Mouse (Mus musculus): Measurements from ENCODE around the gene Tlr5. TPM values are rescaled to one million over a fixed set of nuclear protein-coding genes. Genes with fewer than 3 reads are reported as not detected.
A peak's percentile ranks its signal among the peaks of the same experiment; 100 is the strongest.

Tlr5 gene
- polyA plus RNA-seq, 1 experiment from 2014 or later = 1.8 TPM

DNA sequence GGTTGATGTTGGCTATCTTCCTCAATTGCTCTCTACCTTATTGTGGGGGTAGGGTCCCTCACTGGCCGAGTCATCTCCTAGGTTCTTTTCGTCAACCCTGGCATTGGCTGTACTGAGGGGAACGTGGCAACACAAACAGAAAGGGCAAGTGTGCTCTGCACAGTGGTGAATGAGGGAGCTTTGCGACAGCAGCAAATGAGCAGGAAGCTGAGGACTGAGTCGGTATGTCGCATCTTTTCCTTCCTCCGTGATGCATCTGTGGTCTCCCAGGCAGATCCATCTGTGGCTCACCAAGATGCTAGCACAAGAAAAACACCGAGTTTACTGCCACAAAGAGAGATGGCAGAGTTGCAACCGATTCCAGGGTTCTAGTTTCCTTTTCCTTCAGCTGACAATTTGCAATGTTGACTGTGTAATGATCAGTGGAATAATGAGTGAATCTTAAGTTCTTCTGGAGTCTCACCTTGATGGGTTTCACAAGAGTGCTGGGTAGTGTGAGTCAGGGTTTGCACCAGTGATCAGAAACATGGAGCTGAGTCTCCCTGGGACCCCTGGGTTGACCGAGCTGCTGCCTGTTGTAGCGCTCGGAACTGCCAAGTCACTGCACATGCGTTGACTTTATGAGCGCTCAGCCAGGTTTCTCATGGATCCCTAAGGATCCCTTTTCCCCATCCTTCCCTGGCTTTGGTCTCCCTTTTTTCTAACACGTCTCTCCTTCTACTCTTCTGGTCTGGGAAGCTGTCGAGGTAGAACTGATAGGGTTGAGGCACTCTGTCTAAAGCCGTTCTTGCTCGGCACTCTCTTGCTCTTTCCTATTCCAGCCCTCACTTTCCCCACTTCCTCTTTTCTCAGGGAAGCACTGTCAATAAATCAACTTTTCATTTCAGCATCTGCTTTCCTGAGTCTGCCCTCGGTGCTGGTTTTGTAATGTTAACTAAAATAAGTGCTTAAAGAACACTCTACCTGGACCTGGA is 26.4 kb upstream of the Tlr5 start:
- H3K4me1 ChIP-seq = peaks cover 9% of the 10 kb centered on the region; the same call in 1 of the 2 replicates

DNA sequence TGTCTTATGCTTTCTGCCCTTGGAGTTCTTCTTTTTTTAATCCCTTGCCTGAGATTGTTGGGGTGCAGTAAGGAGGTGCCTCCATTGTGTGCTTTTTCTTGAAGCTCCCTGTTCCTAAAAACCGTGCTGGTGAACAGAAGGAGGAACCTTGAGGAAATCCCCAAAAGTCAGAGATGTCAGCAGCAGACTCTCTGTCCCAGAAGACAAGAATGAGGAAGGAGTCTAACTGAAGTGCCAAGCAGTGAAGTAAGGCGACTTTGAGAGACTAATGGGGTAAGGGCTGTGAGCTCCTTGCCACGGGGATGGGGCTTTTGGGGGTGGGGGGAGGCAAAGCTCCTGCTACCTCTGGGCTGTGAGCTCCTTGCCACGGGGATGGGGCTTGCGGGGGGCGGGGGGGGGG is 19.1 kb upstream of the Tlr5 start:
- no peak for DNase-seq (ENCODE audit: low spot score)
- no peaks in the 10 kb centered on the region for H3K9me3 ChIP-seq
- no peaks in the 10 kb centered on the region for H3K27me3 ChIP-seq (ENCODE audit: insufficient read depth, poor library complexity, severe bottlenecking)
- H3K36me3 ChIP-seq = no peaks in the 10 kb centered on the region
- H3K27ac ChIP-seq = no peak overlapping the region
- H3K4me1 ChIP-seq = no peaks in the 10 kb centered on the region
- no peak overlapping the region for H3K4me3 ChIP-seq
- WGBS = 44% methylated on average over 6 of the region's 6 CpGs

More for the DNA sequence above, 26.4 kb upstream of the Tlr5 start:
- no peaks in the 10 kb centered on the region for H3K27me3 ChIP-seq (ENCODE audit: insufficient read depth, poor library complexity, severe bottlenecking)
- H3K36me3 ChIP-seq = no peaks in the 10 kb centered on the region
- no peak overlapping the region for H3K27ac ChIP-seq
- no peak for DNase-seq (ENCODE audit: low spot score)
- no peaks in the 10 kb centered on the region for H3K9me3 ChIP-seq
- WGBS = 73% methylated on average over 19 of the region's 19 CpGs
- no peak overlapping the region for H3K4me3 ChIP-seq

DNA sequence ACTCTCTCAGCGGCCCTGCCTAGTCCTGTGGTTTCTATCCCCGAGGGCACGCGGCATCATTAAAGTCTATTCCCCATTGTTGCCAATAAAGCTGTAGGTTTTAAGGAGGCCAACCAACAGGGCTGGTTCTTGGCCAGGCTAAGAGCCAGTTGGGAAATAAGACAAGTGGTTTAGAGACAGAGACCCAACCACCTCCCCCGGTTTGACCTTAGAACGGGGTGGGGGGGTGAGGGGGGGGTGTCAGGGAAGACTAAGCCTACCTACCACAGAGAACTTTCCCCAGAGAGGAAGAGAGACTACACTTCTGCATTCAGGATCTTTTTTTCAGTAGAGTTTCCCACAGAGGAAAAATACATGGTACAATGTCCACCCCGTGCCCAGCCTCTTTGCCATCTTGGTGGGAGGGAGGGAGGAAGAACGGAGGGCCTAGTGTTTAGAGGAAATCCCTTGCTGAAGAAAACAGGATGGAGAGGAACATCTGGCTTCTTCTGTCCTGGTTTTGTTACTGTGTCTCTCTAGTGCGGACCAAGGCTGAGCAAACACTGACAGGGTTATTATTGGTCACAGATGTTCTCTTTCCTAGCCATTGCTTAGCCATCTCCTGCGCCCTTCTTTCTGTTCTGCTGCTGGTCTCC is 17.0 kb upstream of the Tlr5 start:
- WGBS = 76% methylated on average over 10 of the region's 10 CpGs
- no peak overlapping the region for H3K4me3 ChIP-seq
- H3K27me3 ChIP-seq (ENCODE audit: insufficient read depth, poor library complexity, severe bottlenecking) = no peaks in the 10 kb centered on the region
- no peak overlapping the region for H3K27ac ChIP-seq
- no peaks in the 10 kb centered on the region for H3K9me3 ChIP-seq
- DNase-seq (ENCODE audit: low spot score) = no peak
- no peaks in the 10 kb centered on the region for H3K4me1 ChIP-seq
- no peaks in the 10 kb centered on the region for H3K36me3 ChIP-seq

- no peak overlapping the region for H3K27ac ChIP-seq
- no peaks in the 10 kb centered on the region for H3K4me1 ChIP-seq
- DNase-seq (ENCODE audit: low spot score) = no peak
- 81% methylated on average over 2 of the region's 2 CpGs for WGBS
- no peaks in the 10 kb centered on the region for H3K27me3 ChIP-seq (ENCODE audit: insufficient read depth, poor library complexity, severe bottlenecking)
- no peaks in the 10 kb centered on the region for H3K9me3 ChIP-seq
- H3K36me3 ChIP-seq = no peaks in the 10 kb centered on the region
- no peak overlapping the region for H3K4me3 ChIP-seq
Measured at GRCm38 (mm10) chr1:182941921-182942320, 12.7 kb upstream of the Tlr5 start.

DNA sequence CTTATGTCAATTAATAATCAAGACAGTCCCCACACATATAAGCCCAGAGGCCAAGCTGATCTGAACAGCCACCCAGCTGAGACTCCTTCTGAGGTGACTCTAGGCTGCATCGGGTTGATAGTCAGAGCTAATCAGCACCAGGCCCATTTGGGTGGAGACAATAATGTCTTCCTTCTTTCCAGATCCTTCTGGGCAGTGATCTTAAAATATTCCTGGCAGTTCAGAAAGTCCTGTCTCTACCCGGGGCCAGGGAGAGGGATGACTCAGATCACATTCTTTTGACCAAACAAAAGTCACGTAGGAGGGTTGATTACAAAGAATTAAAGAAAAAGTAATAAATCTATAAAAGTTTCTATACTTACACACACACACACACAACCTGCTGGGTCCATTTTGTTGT is 10.7 kb upstream of the Tlr5 start:
- WGBS = 77% methylated on average over 3 of the region's 3 CpGs
- H3K36me3 ChIP-seq = no peaks in the 10 kb centered on the region
- no peak overlapping the region for H3K27ac ChIP-seq
- no peaks in the 10 kb centered on the region for H3K9me3 ChIP-seq
- no peaks in the 10 kb centered on the region for H3K27me3 ChIP-seq (ENCODE audit: insufficient read depth, poor library complexity, severe bottlenecking)
- DNase-seq (ENCODE audit: low spot score) = no peak
- H3K4me1 ChIP-seq = no peaks in the 10 kb centered on the region
- no peak overlapping the region for H3K4me3 ChIP-seq

- Histone ChIP-seq H3K36me3 (no peaks in the 10 kb centered on the region), H3K27me3 (ENCODE audit: insufficient read depth, poor library complexity, severe bottlenecking) (no peaks in the 10 kb centered on the region), H3K4me3 (no peak overlapping the region), H3K9me3 (no peaks in the 10 kb centered on the region), H3K4me1 (no peaks in the 10 kb centered on the region), H3K27ac (no peak overlapping the region)
- no peak for DNase-seq (ENCODE audit: low spot score)
- WGBS = 78% methylated on average over 5 of the region's 5 CpGs
Measured at GRCm38 (mm10) chr1:182944638-182945037, 9.9 kb upstream of the Tlr5 start.

GRCm38 (mm10) chr1:182945561-182945960 is 9.0 kb upstream of the Tlr5 start:
- Histone ChIP-seq H3K4me1 (no peaks in the 10 kb centered on the region), H3K27me3 (ENCODE audit: insufficient read depth, poor library complexity, severe bottlenecking) (0 out of 2 replicates have a peak, but pooled peaks cover 4% of the 10 kb centered on the region), H3K4me3 (no peak overlapping the region), H3K27ac (no peak overlapping the region), H3K36me3 (no peaks in the 10 kb centered on the region), H3K9me3 (no peaks in the 10 kb centered on the region)
- no peak for DNase-seq (ENCODE audit: low spot score)
- WGBS = 85% methylated on average over 6 of the region's 6 CpGs

GRCm38 (mm10) chr1:182951298-182951697 is 3.3 kb upstream of the Tlr5 start:
- Histone ChIP-seq H3K4me1 (peaks cover 35% of the 10 kb centered on the region), H3K9me3 (no peaks in the 10 kb centered on the region), H3K4me3 (no peak overlapping the region), H3K27ac (no peak overlapping the region), H3K36me3 (no peaks in the 10 kb centered on the region), H3K27me3 (ENCODE audit: insufficient read depth, poor library complexity, severe bottlenecking) (0 out of 2 replicates have a peak, but pooled peaks cover 7% of the 10 kb centered on the region)
- DNase-seq (ENCODE audit: low spot score) = no peak
- 65% methylated on average over 9 of the region's 9 CpGs for WGBS

GRCm38 (mm10) chr1:182953165-182953564 is 1.4 kb upstream of the Tlr5 start:
- WGBS = 10% methylated on average over 3 of the region's 3 CpGs
- no peak for DNase-seq (ENCODE audit: low spot score)
- H3K36me3 ChIP-seq = no peaks in the 10 kb centered on the region
- peaks cover 54% of the 10 kb centered on the region for H3K4me1 ChIP-seq
- H3K9me3 ChIP-seq = no peaks in the 10 kb centered on the region
- no peak overlapping the region for H3K4me3 ChIP-seq
- H3K27me3 ChIP-seq (ENCODE audit: insufficient read depth, poor library complexity, severe bottlenecking) = peaks cover 22% of the 10 kb centered on the region
- H3K27ac ChIP-seq = peak overlapping the region; percentile 88

GRCm38 (mm10) chr1:182953667-182954066 is 921 bp upstream of the Tlr5 start:
- 29% methylated on average over 4 of the region's 4 CpGs for WGBS
- Histone ChIP-seq H3K27me3 (ENCODE audit: insufficient read depth, poor library complexity, severe bottlenecking) (peaks cover 27% of the 10 kb centered on the region), H3K9me3 (no peaks in the 10 kb centered on the region), H3K4me3 (no peak overlapping the region), H3K27ac (peak overlapping the region; percentile 88), H3K4me1 (peaks cover 59% of the 10 kb centered on the region), H3K36me3 (no peaks in the 10 kb centered on the region)
- no peak for DNase-seq (ENCODE audit: low spot score)

DNA sequence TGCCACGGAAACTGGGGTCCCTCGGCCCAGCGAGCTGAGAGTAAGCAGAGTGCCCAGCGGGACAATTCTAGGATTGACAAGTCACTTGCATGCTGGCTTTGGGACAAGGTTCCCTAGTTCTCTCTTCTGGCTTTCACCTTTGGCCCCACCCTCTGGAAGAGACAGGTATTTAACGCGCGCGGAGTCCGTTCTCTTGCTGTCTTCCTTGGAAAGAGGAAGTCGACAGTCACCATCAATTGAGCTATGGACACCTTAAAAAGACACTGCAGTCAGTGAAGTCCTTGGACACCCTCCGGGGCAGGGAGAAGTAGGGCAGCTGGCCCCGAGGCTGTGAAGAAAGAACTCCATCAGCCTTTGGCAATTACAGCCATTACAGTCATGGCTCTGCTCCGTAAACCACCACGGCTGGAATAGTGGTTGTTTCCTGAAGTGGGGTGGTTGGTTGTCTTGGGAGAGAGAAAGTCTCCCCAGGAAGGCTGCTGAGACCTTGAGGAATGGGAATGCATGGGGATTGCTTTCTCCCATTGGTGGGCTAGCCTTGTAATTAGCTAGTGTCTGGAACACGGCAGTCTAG is 546 bp downstream of the Tlr5 start:
- no peak for DNase-seq (ENCODE audit: low spot score)
- Histone ChIP-seq H3K27ac (peak overlapping the region; percentile 88), H3K36me3 (no peaks in the 10 kb centered on the region), H3K4me1 (peaks cover 67% of the 10 kb centered on the region), H3K27me3 (ENCODE audit: insufficient read depth, poor library complexity, severe bottlenecking) (peaks cover 30% of the 10 kb centered on the region), H3K9me3 (no peaks in the 10 kb centered on the region), H3K4me3 (peak overlapping the region; percentile 61)
- WGBS = 20% methylated on average over 15 of the region's 15 CpGs

DNA sequence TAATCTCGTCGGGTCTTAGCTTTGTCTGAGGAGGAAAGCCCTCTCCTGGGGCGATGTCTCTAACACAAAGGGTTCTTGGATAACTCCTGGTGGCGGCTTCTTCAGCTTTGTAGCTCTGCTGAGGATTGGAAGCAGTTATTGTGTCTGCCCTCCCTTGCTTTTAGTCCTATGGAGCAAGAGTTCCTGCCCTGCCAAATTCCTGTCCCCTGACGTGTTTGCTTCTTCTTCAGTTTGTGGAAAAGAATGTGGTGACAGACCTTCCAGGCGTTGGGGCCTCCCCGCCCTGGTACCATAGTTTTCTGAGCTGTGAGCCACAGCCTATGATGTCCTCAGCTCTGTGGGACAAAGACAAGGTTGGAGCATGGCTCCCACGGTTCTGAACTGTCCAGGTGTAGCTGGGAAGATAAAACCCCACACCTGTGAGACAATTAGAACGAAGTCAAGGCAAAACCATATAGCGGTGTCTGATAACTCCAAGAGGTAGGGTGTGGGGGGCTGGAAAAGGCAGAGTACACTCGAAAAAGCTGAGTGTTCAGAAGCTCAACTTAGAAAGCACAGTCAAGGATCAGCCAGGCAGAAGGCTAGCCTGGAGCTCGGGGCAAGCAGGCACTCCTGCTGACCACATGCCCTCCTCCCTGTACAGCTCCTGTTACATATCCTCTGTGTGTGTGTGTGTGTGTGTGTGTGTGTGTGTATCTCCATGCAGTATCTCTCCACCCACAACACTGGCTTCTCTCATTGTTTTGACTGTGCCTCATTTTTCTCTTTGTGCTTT is 1.8 kb downstream of the Tlr5 start:
- H3K4me1 ChIP-seq = peaks cover 71% of the 10 kb centered on the region
- peaks cover 34% of the 10 kb centered on the region for H3K27me3 ChIP-seq (ENCODE audit: insufficient read depth, poor library complexity, severe bottlenecking)
- 45% methylated on average over 12 of the region's 12 CpGs for WGBS
- H3K36me3 ChIP-seq = no peaks in the 10 kb centered on the region
- H3K27ac ChIP-seq = peak overlapping the region; percentile 88
- peak overlapping the region; percentile 61; the same call in 1 of the 2 replicates for H3K4me3 ChIP-seq
- H3K9me3 ChIP-seq = no peaks in the 10 kb centered on the region
- DNase-seq (ENCODE audit: low spot score) = no peak

All from heart, embryonic 10.5 days (tissue).